Mouse (Mus musculus) CH12.LX (cell line): Measurements from ENCODE around the gene Pabpc4l. TPM values are rescaled to one million over a fixed set of nuclear protein-coding genes. Genes with fewer than 3 reads are reported as not detected.
"Not testable (repeated sequence)": the region's sequence is repeated elsewhere in the genome, so short reads cannot be mapped to it uniquely, and the experiment has no call there.

ENCODE experiments used
- DNase-seq: peaks from one replicate; pipeline ENCODE4 v3.0.0-alpha.2; 2013; ENCODE audit errors: extremely low read depth
- H3K27ac ChIP-seq: 2 replicates; pipeline ENCODE4 v1.5.1; 2012; ENCODE audit warnings: low read depth, mild to moderate bottlenecking, control low read depth, moderate library complexity; ENCODE audit not compliant: insufficient read depth
- H3K27me3 ChIP-seq: replicated peaks from 2 replicates; pipeline ENCODE3; 2012; ENCODE audit warnings: inconsistent platforms
- H3K36me3 ChIP-seq, 2 experiments: replicated peaks in 1 of 2; 2 replicates each; pipeline versions ENCODE3 to v1.6.1; 2012; ENCODE audit warnings: inconsistent platforms in 1 of 2, low read length in 1 of 2, mild to moderate bottlenecking in 1 of 2, mixed read lengths in 1 of 2, moderate library complexity in 1 of 2; ENCODE audit not compliant: control insufficient read depth in 1 of 2, insufficient read depth in 1 of 2
- H3K4me1 ChIP-seq, 2 experiments: 2 replicates each; pipeline ENCODE4 v1.6.1; 2012; ENCODE audit warnings: inconsistent platforms in 1 of 2, moderate library complexity in 1 of 2; ENCODE audit not compliant: insufficient read depth in 2 of 2, control insufficient read depth in 1 of 2
- H3K4me2 ChIP-seq: 2 replicates; pipeline ENCODE4 v1.6.1; 2012; ENCODE audit warnings: low read depth, mild to moderate bottlenecking, control low read depth; ENCODE audit not compliant: poor library complexity, insufficient read depth, severe bottlenecking
- H3K4me3 ChIP-seq, 3 experiments: fragments of 150-350 bp in 1 of 3; sonication (generic) in 1 of 3; replicated peaks in 1 of 3; 2 replicates each; pipeline versions ENCODE3 to v1.5.1; 2011 to 2012; ENCODE audit warnings: low read depth in 2 of 3, low read length in 2 of 3, mild to moderate bottlenecking in 2 of 3, moderate library complexity in 2 of 3, control low read depth in 1 of 3, improper control_type of control experiment in 1 of 3, inconsistent platforms in 1 of 3, mixed read lengths in 1 of 3; ENCODE audit not compliant: poor library complexity in 1 of 3
- H3K79me2 ChIP-seq: replicated peaks from 2 replicates; pipeline ENCODE4 v1.6.1; 2012; ENCODE audit warnings: mild to moderate bottlenecking, moderate library complexity; ENCODE audit not compliant: control insufficient read depth, poor library complexity, insufficient read depth, severe bottlenecking; ENCODE audit errors: extremely low read depth
- H3K9ac ChIP-seq: 2 replicates; pipeline ENCODE4 v1.6.1; 2012; ENCODE audit warnings: low read depth, mild to moderate bottlenecking, control low read depth, moderate library complexity; ENCODE audit not compliant: insufficient read depth
- H3K9me3 ChIP-seq: replicated peaks from 2 replicates; pipeline ENCODE3; 2012; ENCODE audit warnings: low read length, inconsistent platforms, mixed read lengths
- BHLHE40 ChIP-seq: IDR thresholded peaks from 2 replicates; pipeline ENCODE4 v1.6.1; 2011; ENCODE audit warnings: mild to moderate bottlenecking, low read depth, low read length, improper control_type of control experiment
- CTCF ChIP-seq, 2 experiments: IDR thresholded peaks in 1 of 2; conservative IDR thresholded peaks in 1 of 2; 2 replicates each; pipeline ENCODE4 v1.5.1; 2011 to 2012; ENCODE audit warnings: low read depth in 2 of 2, low read length in 2 of 2, improper control_type of control experiment in 1 of 2, inconsistent platforms in 1 of 2, mild to moderate bottlenecking in 1 of 2, moderate library complexity in 1 of 2
- EP300 ChIP-seq: IDR thresholded peaks from 2 replicates; pipeline ENCODE4 v1.6.1; 2011; ENCODE audit warnings: low read length, improper control_type of control experiment
- ETS1 ChIP-seq: conservative IDR thresholded peaks from 2 replicates; pipeline ENCODE4 v1.6.1; 2012; ENCODE audit warnings: low read depth, mild to moderate bottlenecking, inconsistent platforms, low read length, improper control_type of control experiment, moderate library complexity
- IRF4 ChIP-seq: IDR thresholded peaks from 2 replicates; pipeline ENCODE4 v1.6.1; 2014; ENCODE audit warnings: low read depth, mild to moderate bottlenecking, inconsistent platforms, low read length, improper control_type of control experiment
- MAFK ChIP-seq: IDR thresholded peaks from 2 replicates; pipeline ENCODE4 v1.6.1; 2011; ENCODE audit warnings: low read length, improper control_type of control experiment; ENCODE audit not compliant: insufficient replicate concordance
- MEF2A ChIP-seq: IDR thresholded peaks from 2 replicates; pipeline ENCODE4 v1.6.1; 2014; ENCODE audit warnings: low read depth, mild to moderate bottlenecking, inconsistent platforms, low read length, improper control_type of control experiment, borderline replicate concordance
- NELFE ChIP-seq: IDR thresholded peaks from 2 replicates; pipeline ENCODE4 v1.6.1; 2011; ENCODE audit warnings: low read depth, low read length, improper control_type of control experiment
- NRF1 ChIP-seq: IDR thresholded peaks from 2 replicates; pipeline ENCODE4 v1.6.1; 2014; ENCODE audit warnings: low read depth, mild to moderate bottlenecking, inconsistent platforms, low read length, improper control_type of control experiment, moderate library complexity
- POLR2A ChIP-seq: IDR thresholded peaks from 2 replicates; pipeline ENCODE4 v1.6.1; 2011; ENCODE audit warnings: low read depth, mild to moderate bottlenecking, improper control_type of control experiment, low read length
- POLR2AphosphoS2 ChIP-seq: IDR thresholded peaks from 2 replicates; pipeline ENCODE4 v1.6.1; 2011; ENCODE audit warnings: low read depth, low read length, improper control_type of control experiment
- RCOR1 ChIP-seq: conservative IDR thresholded peaks from 2 replicates; pipeline ENCODE4 v1.6.1; 2012; ENCODE audit warnings: low read depth, mild to moderate bottlenecking, inconsistent platforms, low read length, improper control_type of control experiment
- SMC3 ChIP-seq: IDR thresholded peaks from 2 replicates; pipeline ENCODE4 v1.6.1; 2011; ENCODE audit warnings: low read depth, low read length, improper control_type of control experiment
- TCF12 ChIP-seq: IDR thresholded peaks from 2 replicates; pipeline ENCODE4 v1.6.1; 2014; ENCODE audit warnings: low read depth, mild to moderate bottlenecking, inconsistent platforms, low read length, improper control_type of control experiment
- USF2 ChIP-seq: conservative IDR thresholded peaks from 2 replicates; pipeline ENCODE4 v1.6.1; 2011; ENCODE audit warnings: low read depth, low read length, improper control_type of control experiment
- ZKSCAN1 ChIP-seq: IDR thresholded peaks from 2 replicates; pipeline ENCODE4 v1.6.1; 2012; ENCODE audit warnings: low read depth, inconsistent platforms, low read length, improper control_type of control experiment, borderline replicate concordance
- ZMIZ1 ChIP-seq: IDR thresholded peaks from 2 replicates; pipeline ENCODE4 v1.6.1; 2012; ENCODE audit warnings: low read depth, mild to moderate bottlenecking, inconsistent platforms, low read length, improper control_type of control experiment
- dilution Hi-C: fragments of 300-500 bp; cut with MboI; formaldehyde crosslinking; loops from 2 replicates; pipeline ENCODE4 v1.14.3; 2020; ENCODE audit warnings: low sequenced_read_pairs; ENCODE audit not compliant: extremely low pct_unique_long_range_greater_than_20kb, extremely low pct_ligation_motif_present
- in situ Hi-C: fragments of 300-500 bp; cut with MboI; formaldehyde crosslinking; loops from 3 replicates; pipeline ENCODE4 v1.14.3; 2019; ENCODE audit warnings: low sequenced_read_pairs, low pct_ligation_motif_present, low pct_unique_long_range_greater_than_20kb, mixed read lengths
- polyA plus RNA-seq: library from polyadenylated mRNA; unstranded; fragments of >175 nt; gene quantifications from 2 replicates; pipeline ENCODE4 v1.2.1, GENCODE M21; 2012; ENCODE audit warnings: low read depth; ENCODE audit not compliant: insufficient read length
- total RNA-seq, 2 experiments: library from RNA; depleted of rRNA; stranded (reverse); fragments of 300-350 nt in 1 of 2; fragments of >200 nt in 1 of 2; gene quantifications; 2 replicates each; pipeline ENCODE4 v1.2.3; 2012 to 2014

Pabpc4l gene
- total and polyA plus RNA-seq, 3 experiments = not detected

DNA sequence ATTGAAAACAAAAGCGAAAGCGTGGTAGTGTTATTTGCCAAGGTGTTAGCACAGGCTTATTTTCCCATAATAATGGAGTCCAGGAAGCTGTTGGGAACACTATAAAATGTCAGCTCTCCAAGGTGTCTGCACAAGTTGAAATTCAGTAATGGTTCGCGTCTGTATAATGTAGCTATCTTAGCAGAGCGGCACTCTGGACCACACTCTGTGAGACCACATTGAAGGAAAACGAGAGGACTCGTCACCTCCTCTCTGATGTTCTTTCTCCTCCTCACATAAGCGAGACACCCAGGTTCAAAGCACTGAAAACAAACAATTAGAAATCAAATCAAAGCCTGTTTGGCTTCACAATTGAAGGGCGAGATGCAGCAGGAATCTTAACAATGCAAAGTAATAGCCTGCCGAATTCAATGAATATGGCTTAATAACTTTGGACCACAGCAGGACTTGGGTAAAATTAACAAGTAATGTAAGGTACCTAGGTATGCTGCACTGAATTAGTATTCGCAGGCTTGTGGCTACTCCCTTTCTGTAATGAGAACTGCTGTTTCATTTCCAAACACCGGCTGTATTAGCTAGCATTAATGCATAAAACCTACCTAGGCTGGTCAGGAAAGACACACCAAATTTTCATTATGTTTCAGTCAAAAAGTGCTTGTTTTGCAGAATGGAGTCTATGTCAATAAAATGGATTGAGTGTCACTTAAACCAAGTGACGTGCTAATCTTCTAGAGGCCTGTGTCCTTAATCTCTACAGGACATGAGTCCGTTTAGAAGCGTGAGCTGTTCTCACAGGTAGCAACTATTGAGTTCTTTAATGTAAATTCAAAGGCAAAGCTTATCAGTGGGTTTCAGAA is 42.3 kb upstream of the Pabpc4l start:
- Histone ChIP-seq H3K27me3 (no peaks in the 10 kb centered on the region), H3K9me3 (peaks cover 23% of the 10 kb centered on the region), H3K4me1 (no peaks in the 10 kb centered on the region), H3K79me2 (no peaks in the 10 kb centered on the region), H3K4me3 (no peak overlapping the region), H3K9ac (no peak overlapping the region), H3K4me2 (no peak overlapping the region), H3K36me3 (no peaks in the 10 kb centered on the region), H3K27ac (no peak overlapping the region)
- no peak for DNase-seq
- in situ Hi-C loops = no loop called here
- TF ChIP-seq IRF4 (no peak), NELFE (no peak), MAFK (no peak), NRF1 (no peak), ZKSCAN1 (no peak), TCF12 (no peak), RCOR1 (no peak), POLR2AphosphoS2 (no peak), ETS1 (no peak), EP300 (no peak), MEF2A (no peak), ZMIZ1 (no peak), SMC3 (no peak), POLR2A (no peak), BHLHE40 (no peak), USF2 (no peak), CTCF (conservative IDR thresholded peaks at IDR 0.05 in 1 of 2, IDR thresholded peaks at IDR 0.05 in 1 of 2; ENCODE audit: low read depth in 2 of 2, low read length in 2 of 2) (no peak)
- dilution Hi-C loops = no loop called here

DNA sequence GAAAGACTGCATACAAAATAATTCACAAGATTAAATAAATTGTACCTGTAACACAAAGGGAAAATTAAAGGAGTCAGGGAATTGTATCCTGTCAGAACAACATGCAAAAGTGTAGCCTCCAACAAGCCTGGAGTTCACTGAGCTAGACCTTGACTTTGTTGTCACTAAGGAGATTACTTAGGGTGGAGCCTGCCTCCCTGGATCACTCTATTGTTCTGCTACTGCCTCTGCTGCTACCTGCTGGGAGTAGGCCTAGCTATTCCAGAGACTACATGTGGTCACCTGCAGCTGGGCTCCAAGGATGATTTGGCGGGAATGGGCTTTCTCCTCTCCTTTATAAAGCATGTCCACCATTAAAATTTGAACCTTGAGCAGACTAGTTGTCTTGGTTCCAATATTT is 38.1 kb upstream of the Pabpc4l start:
- H3K4me2 ChIP-seq, H3K27me3 ChIP-seq, H3K79me2 ChIP-seq, H3K27ac ChIP-seq, DNase-seq, H3K4me1 ChIP-seq, H3K36me3 ChIP-seq, dilution Hi-C loops, in situ Hi-C loops, H3K9ac ChIP-seq, H3K4me3 ChIP-seq: not testable (repeated sequence)
- peaks cover 15% of the 10 kb centered on the region for H3K9me3 ChIP-seq
